ENCODE assay signal across 7 mouse cellular contexts in genomic region chr5:49058926-49059325, GRCm38 (mm10).
"Had no signal": no experiment of that assay in that cellular context is flagged by ENCODE, and none has a peak within 500 bp of the region (broad histone marks: within the 10 kb centered on the region; RNA-seq: fewer than 3 reads in every experiment).

No protein-coding gene starts in this region.

- DNase-seq: lung, adult 2 months; lung, postnatal 14 days; lung, postnatal 36 days; right cerebral cortex, postnatal 14 days; thymus, adult 2 months; thymus, postnatal 25 days; thymus, postnatal 4 days had no signal
